Mouse (Mus musculus) limb, embryonic 10.5 days (tissue): ENCODE data around the gene Olfr1361. TPM values are rescaled to one million over a fixed set of nuclear protein-coding genes. Genes with fewer than 3 reads are reported as not detected.

Experiments used
- DNase-seq: peaks from one replicate; pipeline ENCODE4 v3.0.0-alpha.2; 2017; ENCODE audit warnings: low spot score
- H3K27ac ChIP-seq: fragments of 300-500 bp; sonication (generic); 2 replicates; pipeline ENCODE4 v1.5.1; 2016; ENCODE audit warnings: mild to moderate bottlenecking
- H3K27me3 ChIP-seq: fragments of 300-500 bp; sonication (generic); 2 replicates; pipeline ENCODE4 v1.6.1; 2016; ENCODE audit warnings: low read depth, mild to moderate bottlenecking; ENCODE audit not compliant: poor library complexity, severe bottlenecking
- H3K36me3 ChIP-seq: fragments of 300-500 bp; sonication (generic); 2 replicates; pipeline ENCODE4 v1.6.1; 2016; ENCODE audit warnings: mild to moderate bottlenecking, moderate library complexity
- H3K4me1 ChIP-seq: fragments of 300-500 bp; sonication (generic); 2 replicates; pipeline ENCODE4 v1.6.1; 2016
- H3K4me3 ChIP-seq: fragments of 300-500 bp; sonication (generic); 2 replicates; pipeline ENCODE4 v1.5.1; 2016; ENCODE audit warnings: mild to moderate bottlenecking, moderate library complexity
- H3K9me3 ChIP-seq: fragments of 300-500 bp; sonication (generic); replicated peaks from 2 replicates; pipeline ENCODE4 v1.6.1; 2016; ENCODE audit warnings: mild to moderate bottlenecking
- WGBS: fragments of 180-500 bp; shearing (Covaris S2); methylation state at CpG from one replicate; pipeline ENCODE4 v1.1.7; 2016; 5-methylcytosine and 5-hydroxymethylcytosine counted together
- polyA plus RNA-seq: library from polyadenylated mRNA; unstranded; fragments of >200 nt; fragmentation: Nextera tagmentation; extraction: Ambion mirVana; gene quantifications from 2 replicates; pipeline ENCODE4 v1.2.1, GENCODE M21; 2016

Olfr1361 gene
- polyA plus RNA-seq = not detected in 2 replicates

DNA sequence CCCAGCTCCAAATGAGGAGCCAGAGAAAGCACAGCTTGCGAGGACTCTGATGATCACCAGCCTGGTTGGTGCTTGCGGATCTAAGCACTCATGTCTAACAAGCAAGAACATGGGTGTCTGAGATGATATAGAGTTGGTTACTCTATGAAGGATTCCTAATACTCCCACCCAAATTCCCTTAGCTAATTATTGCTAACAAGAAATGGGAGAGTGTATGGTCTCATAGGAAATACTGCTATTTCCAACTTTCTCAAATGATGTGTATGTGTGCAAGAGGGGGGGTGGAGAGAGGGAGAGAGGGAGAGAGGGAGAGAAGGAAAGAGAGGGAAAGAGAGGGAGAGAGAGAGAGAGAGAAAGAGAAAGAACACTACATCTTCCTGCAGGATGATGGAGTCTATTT is at the start of gene Olfr1361:
Olfr1361 (minus strand) TSS at position 101 of the 400 bp plus-strand sequence.
- Histone ChIP-seq H3K9me3 (0 out of 2 replicates have a peak, but pooled peaks cover 2% of the 10 kb centered on the region), H3K4me1 (no peaks in the 10 kb centered on the region), H3K36me3 (no peaks in the 10 kb centered on the region), H3K27ac (no peak within 1 kb of the TSS), H3K4me3 (no peak within 1 kb of the TSS), H3K27me3 (no peaks in the 10 kb centered on the region)
- DNase-seq = no peak
- WGBS = 56% methylated on average over 2 of the region's 2 CpGs

DNA sequence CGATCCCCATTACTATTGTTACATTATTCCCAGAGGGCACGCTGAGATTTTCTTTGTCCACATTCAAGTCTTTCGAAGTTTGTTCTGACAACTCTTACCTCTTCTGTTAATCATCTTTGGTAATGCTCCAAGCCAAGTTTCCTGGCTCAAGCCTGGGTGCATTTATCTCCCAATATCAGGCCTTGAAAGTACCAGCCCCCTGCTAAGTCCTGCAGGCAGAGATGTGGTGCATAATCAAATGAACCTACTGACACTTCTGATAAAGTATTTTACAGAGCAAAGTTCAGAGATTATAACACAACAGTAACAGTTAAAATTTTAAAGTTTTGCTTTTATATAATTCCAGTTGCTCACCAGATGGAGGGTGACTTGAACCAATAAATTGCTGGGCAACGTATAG is 48.5 kb upstream of the Olfr1361 start:
- DNase-seq = no peak
- Histone ChIP-seq H3K27me3 (no peaks in the 10 kb centered on the region), H3K4me1 (peaks cover 10% of the 10 kb centered on the region), H3K36me3 (no peaks in the 10 kb centered on the region), H3K9me3 (no peaks in the 10 kb centered on the region), H3K4me3 (peak overlapping the region; percentile 71), H3K27ac (no peak overlapping the region)
- WGBS = 45% methylated on average over 4 of the region's 4 CpGs

DNA sequence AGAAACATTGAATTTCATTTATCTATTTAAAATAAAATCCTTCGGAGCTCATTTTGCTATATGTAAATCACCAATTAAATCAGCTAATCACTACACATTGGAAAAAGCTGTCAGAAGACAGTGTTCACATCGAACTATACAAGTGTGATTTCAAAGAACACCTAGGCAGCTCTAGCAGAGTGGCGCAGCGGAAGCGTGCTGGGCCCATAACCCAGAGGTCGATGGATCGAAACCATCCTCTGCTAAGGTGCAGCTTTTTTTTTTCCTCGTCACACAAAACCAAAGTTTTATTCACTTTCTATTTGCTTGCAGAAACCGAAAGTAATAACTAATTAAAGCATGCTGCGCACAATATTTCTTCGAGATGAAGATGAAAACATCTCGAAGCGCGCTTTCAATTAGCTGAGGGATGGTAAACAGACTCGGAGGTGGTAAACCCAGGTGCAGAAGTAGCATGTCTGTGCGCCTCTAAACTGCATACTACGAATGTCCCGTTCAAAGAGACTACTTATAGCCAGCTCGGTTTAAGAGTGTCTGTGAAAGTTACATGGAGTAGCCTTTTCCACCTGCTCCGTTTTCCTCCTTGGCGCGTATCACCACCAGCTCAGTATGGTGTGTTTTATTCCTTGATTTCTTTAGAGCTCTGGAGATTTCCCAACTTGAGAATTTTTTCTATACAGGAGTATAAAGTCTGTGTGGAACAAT is 47.8 kb upstream of the Olfr1361 start:
- H3K9me3 ChIP-seq = no peaks in the 10 kb centered on the region
- WGBS = 2% methylated on average over 22 of the region's 22 CpGs
- H3K27me3 ChIP-seq = no peaks in the 10 kb centered on the region
- peak overlapping the region; percentile 71 for H3K4me3 ChIP-seq
- H3K36me3 ChIP-seq = no peaks in the 10 kb centered on the region
- H3K27ac ChIP-seq = no peak overlapping the region
- peak; percentile 73 for DNase-seq
- peaks cover 10% of the 10 kb centered on the region for H3K4me1 ChIP-seq

DNA sequence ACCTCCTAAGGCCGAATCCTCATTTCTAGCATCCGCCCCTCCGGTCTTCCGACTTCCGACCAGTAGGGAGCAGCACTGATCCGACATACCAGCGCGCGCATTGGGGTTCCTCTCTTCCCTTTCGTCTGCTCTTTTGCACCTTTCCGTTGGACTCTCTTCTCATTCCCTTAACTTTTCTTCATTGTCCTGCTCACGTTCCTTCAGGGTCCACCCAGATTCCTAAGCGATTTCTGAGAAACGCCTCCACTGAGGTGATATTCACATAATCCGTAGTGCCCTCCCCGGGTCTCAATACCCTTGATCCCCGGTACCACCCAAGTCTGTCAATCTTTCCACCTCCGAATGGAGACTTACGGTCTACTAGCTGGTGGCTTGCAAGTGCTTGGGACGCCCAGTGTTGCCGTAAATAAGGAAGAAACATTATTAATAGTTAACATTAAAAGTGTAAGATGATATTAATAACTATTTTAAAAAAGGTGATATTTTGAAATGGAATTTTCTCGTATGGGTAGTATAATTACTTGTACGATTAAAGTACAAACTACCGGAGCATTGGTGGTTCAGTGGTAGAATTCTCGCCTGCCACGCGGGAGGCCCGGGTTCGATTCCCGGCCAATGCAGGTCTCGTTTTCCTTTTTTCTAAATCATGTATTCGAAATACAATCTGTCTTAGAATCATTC is 47.0 kb upstream of the Olfr1361 start:
- no peaks in the 10 kb centered on the region for H3K36me3 ChIP-seq
- WGBS = under 1% methylated on average over 32 of the region's 32 CpGs
- H3K27me3 ChIP-seq = no peaks in the 10 kb centered on the region
- peak; percentile 86 for DNase-seq
- H3K4me1 ChIP-seq = peaks cover 7% of the 10 kb centered on the region
- no peaks in the 10 kb centered on the region for H3K9me3 ChIP-seq
- H3K27ac ChIP-seq = peak overlapping the region; percentile 86
- H3K4me3 ChIP-seq = peak overlapping the region; percentile 71

DNA sequence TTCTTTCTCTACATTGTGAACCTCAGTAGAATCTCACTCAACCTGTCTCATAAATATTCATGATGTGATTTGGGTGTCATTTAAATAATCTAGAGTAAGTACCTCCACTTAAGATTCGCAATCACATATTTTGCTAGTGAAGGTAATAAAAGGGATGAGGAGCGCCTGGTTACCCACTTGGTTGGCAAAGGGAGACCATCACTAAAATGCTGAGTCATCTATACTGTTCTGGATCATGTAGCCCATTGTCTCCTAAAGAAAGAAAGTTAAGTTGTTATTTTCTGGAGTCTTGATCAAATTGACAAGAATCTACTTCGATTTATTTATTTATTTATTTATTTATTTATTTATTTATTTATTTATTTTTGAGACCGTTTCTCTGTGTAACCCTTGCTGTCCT is 43.5 kb upstream of the Olfr1361 start:
- Histone ChIP-seq H3K36me3 (no peaks in the 10 kb centered on the region), H3K4me1 (peaks cover 2% of the 10 kb centered on the region; the same call in 1 of the 2 replicates)

DNA sequence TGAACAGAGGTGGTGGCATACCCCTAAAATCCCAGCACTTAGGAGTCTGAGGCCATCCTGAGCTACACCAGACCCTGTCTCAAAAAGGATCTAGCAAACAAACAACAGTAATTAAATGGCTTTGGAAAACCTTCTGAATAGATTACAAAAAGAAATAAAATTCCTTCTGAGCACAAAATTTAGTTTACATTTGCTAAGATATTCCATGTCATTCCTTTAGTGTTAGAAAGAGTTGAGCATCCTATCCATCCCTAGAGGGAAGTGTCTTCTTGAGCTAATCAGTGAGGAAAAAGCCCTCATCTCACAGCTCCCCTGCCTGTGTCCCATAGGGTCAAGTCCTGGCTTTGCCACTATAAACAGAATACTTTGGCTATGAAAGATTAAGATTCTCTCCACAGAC is 34.6 kb upstream of the Olfr1361 start, which contains the start of gene Olfr1359:
Olfr1359 (plus strand) TSS at position 301 of the 400 bp plus-strand sequence.
- H3K36me3 ChIP-seq = no peaks in the 10 kb centered on the region
- H3K4me1 ChIP-seq = no peaks in the 10 kb centered on the region
- DNase-seq = no peak
- no peak within 1 kb of the TSS for H3K4me3 ChIP-seq
- no peaks in the 10 kb centered on the region for H3K27me3 ChIP-seq
- H3K27ac ChIP-seq = no peak within 1 kb of the TSS
- no peaks in the 10 kb centered on the region for H3K9me3 ChIP-seq

More for the DNA sequence above, 43.5 kb upstream of the Olfr1361 start:
- H3K4me3 ChIP-seq = no peak overlapping the region
- no peak for DNase-seq
- H3K27ac ChIP-seq = no peak overlapping the region
- no peaks in the 10 kb centered on the region for H3K9me3 ChIP-seq
- WGBS = 76% methylated on average over 4 of the region's 4 CpGs
- H3K27me3 ChIP-seq = no peaks in the 10 kb centered on the region

DNA sequence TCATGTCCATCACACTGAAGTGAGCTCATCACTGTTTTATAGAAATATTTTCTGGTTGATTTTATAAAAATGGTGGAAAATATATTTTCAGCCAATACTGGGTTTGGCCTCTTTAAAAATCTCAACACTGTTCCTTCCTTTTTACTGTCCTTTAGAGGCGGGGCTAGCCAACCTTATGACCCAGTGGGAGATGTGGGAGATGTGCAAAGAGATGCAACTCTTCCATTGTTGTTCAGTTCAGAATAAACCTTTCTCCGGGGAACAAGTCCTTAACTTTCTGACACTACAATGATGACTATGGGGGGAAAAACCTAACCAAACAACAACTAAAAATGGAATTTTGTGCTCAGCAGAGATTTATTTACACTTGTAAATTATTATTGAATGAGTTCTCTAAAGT is 14.1 kb upstream of the Olfr1361 start, which contains the start of gene Olfr1360:
Olfr1360 (minus strand) TSS at position 101 of the 400 bp plus-strand sequence.
- no peaks in the 10 kb centered on the region for H3K9me3 ChIP-seq
- no peaks in the 10 kb centered on the region for H3K36me3 ChIP-seq
- H3K4me1 ChIP-seq = no peaks in the 10 kb centered on the region
- DNase-seq = no peak
- no peak within 1 kb of the TSS for H3K4me3 ChIP-seq
- H3K27me3 ChIP-seq = no peaks in the 10 kb centered on the region
- WGBS = 77% methylated on average over 2 of the region's 2 CpGs
- no peak within 1 kb of the TSS for H3K27ac ChIP-seq

DNA sequence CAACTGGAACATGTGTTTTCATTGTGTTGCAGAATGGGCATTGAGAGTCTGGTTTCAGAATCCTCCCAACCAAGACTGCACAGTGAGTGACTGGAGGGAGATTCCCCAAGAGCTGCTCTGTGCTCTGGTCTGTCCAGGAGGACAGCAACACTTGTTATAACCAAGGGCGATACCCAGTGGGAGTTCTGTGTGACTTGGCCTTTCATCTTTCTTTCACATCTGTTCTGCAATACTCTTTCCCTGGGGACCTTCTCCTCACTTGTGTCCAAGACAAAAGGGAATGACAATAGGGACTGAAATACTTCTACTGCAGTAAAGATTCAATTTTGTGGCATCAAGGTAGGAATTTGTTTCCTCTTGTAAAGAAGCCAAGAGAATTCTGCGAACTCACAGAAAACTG is 20.8 kb downstream of the Olfr1361 start, which contains the start of gene Olfr11:
Olfr11 (minus strand) TSS at position 101 of the 400 bp plus-strand sequence.
- H3K9me3 ChIP-seq = no peaks in the 10 kb centered on the region
- WGBS = 91% methylated on average over 2 of the region's 2 CpGs

DNA sequence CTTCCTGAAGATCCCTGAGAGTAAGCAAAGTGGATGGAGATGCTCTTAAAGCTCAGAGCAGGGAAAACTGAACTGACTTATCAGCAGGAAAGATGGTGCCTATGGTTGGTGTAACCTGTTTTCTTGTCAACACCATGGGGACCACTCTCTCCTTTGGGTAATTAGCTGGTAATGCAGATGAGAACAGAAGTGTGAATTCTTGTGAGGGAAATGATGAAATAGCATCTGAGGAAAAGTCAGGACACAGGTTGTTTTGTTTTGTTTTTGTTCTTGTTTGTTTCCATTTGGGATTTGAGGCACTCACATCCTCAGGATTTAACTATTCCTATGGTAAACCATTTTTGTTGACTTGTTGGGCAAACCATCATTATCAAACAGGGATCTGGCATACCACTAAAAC is 49.3 kb downstream of the Olfr1361 start, which contains the start of gene Olfr1362:
Olfr1362 (minus strand) TSS at position 101 of the 400 bp plus-strand sequence.
- Histone ChIP-seq H3K36me3 (no peaks in the 10 kb centered on the region), H3K27me3 (no peaks in the 10 kb centered on the region), H3K4me3 (no peak within 1 kb of the TSS), H3K4me1 (no peaks in the 10 kb centered on the region), H3K9me3 (no peaks in the 10 kb centered on the region), H3K27ac (no peak within 1 kb of the TSS)
- no peak for DNase-seq

More for the DNA sequence above, 20.8 kb downstream of the Olfr1361 start, which contains the start of gene Olfr11:
- no peak within 1 kb of the TSS for H3K27ac ChIP-seq
- no peaks in the 10 kb centered on the region for H3K36me3 ChIP-seq
- H3K27me3 ChIP-seq = no peaks in the 10 kb centered on the region
- no peak for DNase-seq
- no peak within 1 kb of the TSS for H3K4me3 ChIP-seq
- no peaks in the 10 kb centered on the region for H3K4me1 ChIP-seq

Other genes with a start within 250 kb of the Olfr1361 start
- 4.9 and 5.1 TPM in 2 replicates for gene Pgbd1, start 222.3 kb downstream of the Olfr1361 start, polyA plus RNA-seq
- 26.1 and 29.9 TPM in 2 replicates for gene Zscan26, start 209.7 kb downstream of the Olfr1361 start, polyA plus RNA-seq
- gene Nkapl, start 194.9 kb downstream of the Olfr1361 start, polyA plus RNA-seq = 2.0 and 2.4 TPM in 2 replicates
- 2.5 and 3.3 TPM in 2 replicates for gene Zkscan4, start 184.5 kb downstream of the Olfr1361 start, polyA plus RNA-seq
- gene Gm10065, start 183.9 kb downstream of the Olfr1361 start, polyA plus RNA-seq = not detected in 2 replicates
- 0.20 and 0.28 TPM in 2 replicates for gene AK157302, start 168.2 kb downstream of the Olfr1361 start, polyA plus RNA-seq
- 3.6 and 5.0 TPM in 2 replicates for gene Gm11273, start 162.0 kb downstream of the Olfr1361 start, polyA plus RNA-seq
- gene Zkscan8, start 132.3 kb downstream of the Olfr1361 start, polyA plus RNA-seq = 6.8 and 9.6 TPM in 2 replicates
- gene Olfr1366, start 120.6 kb downstream of the Olfr1361 start, polyA plus RNA-seq = 0.06 TPM in 1 of 2 replicates, not detected in the other
- not detected in 2 replicates for gene Olfr1535, start 103.5 kb downstream of the Olfr1361 start, polyA plus RNA-seq
- gene Olfr1364, start 81.6 kb downstream of the Olfr1361 start, polyA plus RNA-seq = not detected in 2 replicates
- not detected in 2 replicates for gene Olfr1362, start 49.4 kb downstream of the Olfr1361 start, polyA plus RNA-seq
- gene Olfr11, start 20.9 kb downstream of the Olfr1361 start, polyA plus RNA-seq = not detected in 2 replicates
- gene Olfr1360, start 14.0 kb upstream of the Olfr1361 start, polyA plus RNA-seq = not detected in 2 replicates
- gene Olfr1359, start 34.7 kb upstream of the Olfr1361 start, polyA plus RNA-seq = not detected in 2 replicates
- gene Hist1h2bl, start 52.8 kb upstream of the Olfr1361 start, polyA plus RNA-seq = 1.7 and 2.0 TPM in 2 replicates
- gene Hist1h2ai, start 53.0 kb upstream of the Olfr1361 start, polyA plus RNA-seq = 19.5 and 28.4 TPM in 2 replicates
- gene Hist1h3h, start 54.3 kb upstream of the Olfr1361 start, polyA plus RNA-seq = 8.0 and 10.2 TPM in 2 replicates
- 6.8 and 7.9 TPM in 2 replicates for gene Hist1h2bm, start 58.7 kb upstream of the Olfr1361 start, polyA plus RNA-seq
- gene Hist1h4j, start 71.7 kb upstream of the Olfr1361 start, polyA plus RNA-seq = 0.92 and 1.6 TPM in 2 replicates
- 4.9 TPM in 1 of 2 replicates, not detected in the other for gene Hist1h4k, start 87.1 kb upstream of the Olfr1361 start, polyA plus RNA-seq
- 14.3 and 19.6 TPM in 2 replicates for gene Hist1h2ak, start 90.4 kb upstream of the Olfr1361 start, polyA plus RNA-seq
- gene Hist1h2bn, start 90.7 kb upstream of the Olfr1361 start, polyA plus RNA-seq = 1.4 and 3.8 TPM in 2 replicates
- gene Hist1h1b, start 117.2 kb upstream of the Olfr1361 start, polyA plus RNA-seq = 33.1 and 40.9 TPM in 2 replicates
- gene Hist1h3i, start 120.0 kb upstream of the Olfr1361 start, polyA plus RNA-seq = 131 and 133 TPM in 2 replicates
- gene Hist1h2an, start 123.8 kb upstream of the Olfr1361 start, polyA plus RNA-seq = 5.4 and 9.9 TPM in 2 replicates
- gene Hist1h2bp, start 124.1 kb upstream of the Olfr1361 start, polyA plus RNA-seq = 3.4 and 5.5 TPM in 2 replicates
- gene Hist1h2bq, start 146.8 kb upstream of the Olfr1361 start, polyA plus RNA-seq = 17.9 and 22.1 TPM in 2 replicates
- 2.0 and 2.1 TPM in 2 replicates for gene Hist1h2ao, start 147.1 kb upstream of the Olfr1361 start, polyA plus RNA-seq
- gene Hist1h4m, start 148.4 kb upstream of the Olfr1361 start, polyA plus RNA-seq = not detected in 2 replicates
- 10.5 and 11.5 TPM in 2 replicates for gene Hist1h4n, start 168.8 kb upstream of the Olfr1361 start, polyA plus RNA-seq
- gene Hist1h2ap, start 170.1 kb upstream of the Olfr1361 start, polyA plus RNA-seq = 6,450 and 6,557 TPM in 2 replicates
- gene Hist1h2br, start 170.4 kb upstream of the Olfr1361 start, polyA plus RNA-seq = 19.4 and 23.0 TPM in 2 replicates